8 mouse cellular contexts compared by ENCODE assay signal in genomic region chr17:21909456-21910052, GRCm38 (mm10). TPM values are rescaled to one million over a fixed set of nuclear protein-coding genes. Genes with fewer than 3 reads are reported as not detected.
DNase-seq lines count a peak whose midpoint lies in the region; ATAC-seq lines count a peak whose summit lies in the region.
"Not testable (repeated sequence)": the region's sequence is repeated elsewhere in the genome, so short reads cannot be mapped to it uniquely, and the experiment has no call there.

Zfp995 (minus strand) TSS chr17:21909926.

- peak; percentile 31 to 37 for DNase-seq in adrenal gland, adult 18-20 months (ENCODE audit: low spot score in 2 of 2)
- peak; percentile 78 for DNase-seq in embryo, embryonic 11 days
- peak; percentile 67 for DNase-seq in gastrocnemius, postnatal 25 days
- peak; percentile 52 to 68 for DNase-seq in left cerebral cortex, postnatal 14 days (ENCODE audit: low spot score in 2 of 2)
- DNase-seq in right cerebral cortex, postnatal 14 days, result peak; percentile 39
- peak; percentile 74 for DNase-seq in yolk sac, embryonic 10.5 days (ENCODE audit: low spot score)

- H3K4me3 ChIP-seq in intestine, embryonic 15.5 days (replicated peaks), result peak within 1 kb of the TSS; percentile 66

- H3K27ac ChIP-seq in intestine, embryonic 15.5 days, result peak within 1 kb of the TSS; percentile 56; the same call in 1 of the 2 replicates

- H3K4me1 ChIP-seq in intestine, embryonic 15.5 days (replicated peaks), result not testable (repeated sequence)

- H3K9ac ChIP-seq in intestine, embryonic 15.5 days, result peak within 1 kb of the TSS; percentile 81

- ATAC-seq in intestine, embryonic 15.5 days, result peak; percentile 99
- ATAC-seq in megakaryocyte-erythroid progenitor cell, adult 5-6 weeks (replicated peaks; ENCODE audit: low FRiP score, low TSS enrichment, poor library complexity, severe bottlenecking), result peak; percentile 97

- not testable (repeated sequence) for H3K27me3 ChIP-seq in intestine, embryonic 15.5 days (replicated peaks)

- H3K4me2 ChIP-seq in intestine, embryonic 15.5 days (replicated peaks), result peak within 1 kb of the TSS; percentile 74

- H3K36me3 ChIP-seq in intestine, embryonic 15.5 days, result not testable (repeated sequence)

- H3K9me3 ChIP-seq in intestine, embryonic 15.5 days, result not testable (repeated sequence)

- under 1% methylated on average over 24 of the region's 24 CpGs for WGBS in intestine, embryonic 15.5 days

- intact Hi-C loops in left cerebral cortex, postnatal 14 days (cut with DNase I), result not testable (repeated sequence)

RNA-seq across cellular contexts. Expression of gene Zfp995, which starts in this region (rescaled TPM):
- total RNA-seq in adrenal gland, adult 18-20 months (2021), result 1 to 10 TPM; 1.3 to 2.0 TPM
- under 1 TPM; 0.95 to 0.96 TPM for total RNA-seq in gastrocnemius, postnatal 25 days (2021)
- 8.8 and 9.5 TPM in 2 replicates for polyA plus RNA-seq in intestine, embryonic 15.5 days (2015; fragmentation: Nextera tagmentation; extraction: Ambion mirVana)
- 1 to 10 TPM; 3.4 to 4.1 TPM for total RNA-seq in left cerebral cortex, postnatal 14 days (2021)
- total RNA-seq in megakaryocyte-erythroid progenitor cell, adult 5-6 weeks (2014; fragmentation: Nextera tagmentation), result 3.8 TPM in 1 of 2 replicates, not detected in the other
- 0.46 and 0.75 TPM in 2 replicates for total RNA-seq in megakaryocyte-erythroid progenitor cell, adult 5-6 weeks (2017)

Comparison
In these comparisons a context has a peak if more than half of its experiments do, and no peak if none do; other contexts are left out.
1. Peak in every context shown above with its lines: DNase-seq, ATAC-seq, H3K4me3 ChIP-seq and H3K27ac ChIP-seq.
2. Peak in DNase-seq in gastrocnemius, postnatal 25 days; RNA of the gene not detected or under 1 TPM.